Mouse (Mus musculus) urinary bladder, postnatal 4 days (tissue): ENCODE data around the gene AI593442.

ENCODE experiments used
- DNase-seq, 2 experiments: peaks; one replicate each; pipeline ENCODE4 v3.0.0; 2021 to 2022; ENCODE audit warnings: low spot score in 2 of 2

Gene AI593442

DNA sequence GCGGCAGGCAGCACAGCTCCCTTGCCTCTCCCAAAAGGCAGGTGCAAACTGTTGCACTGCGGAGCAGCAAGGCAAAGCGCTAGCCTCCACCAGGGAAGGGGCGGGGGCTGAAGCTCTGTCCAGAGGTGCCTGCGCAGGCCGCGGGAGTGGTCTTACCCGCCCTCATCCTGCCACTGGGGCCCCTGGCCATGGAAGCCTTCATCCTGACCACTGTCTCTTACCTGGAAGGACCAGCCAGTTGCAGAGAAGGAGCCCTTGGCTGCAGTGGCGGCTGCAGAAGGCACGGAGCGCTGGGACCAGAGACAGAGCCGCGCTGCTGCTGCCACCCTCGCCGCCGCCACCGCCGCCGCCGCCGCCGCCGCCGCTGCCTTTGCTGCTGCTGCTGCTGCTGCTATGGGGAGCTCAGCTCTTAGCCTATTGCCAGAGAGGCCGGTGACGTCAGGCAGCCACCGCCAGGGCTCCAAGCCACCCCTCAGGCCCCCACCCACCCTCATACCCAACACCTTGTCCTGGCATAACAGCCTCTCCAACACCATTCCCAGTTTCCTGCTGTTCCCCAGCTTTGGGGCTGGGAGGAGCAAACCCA is at the start of gene AI593442:
TSS of gene AI593442 (minus strand) at position 419 of the 586 bp plus-strand sequence.
- DNase-seq: no peak

DNA sequence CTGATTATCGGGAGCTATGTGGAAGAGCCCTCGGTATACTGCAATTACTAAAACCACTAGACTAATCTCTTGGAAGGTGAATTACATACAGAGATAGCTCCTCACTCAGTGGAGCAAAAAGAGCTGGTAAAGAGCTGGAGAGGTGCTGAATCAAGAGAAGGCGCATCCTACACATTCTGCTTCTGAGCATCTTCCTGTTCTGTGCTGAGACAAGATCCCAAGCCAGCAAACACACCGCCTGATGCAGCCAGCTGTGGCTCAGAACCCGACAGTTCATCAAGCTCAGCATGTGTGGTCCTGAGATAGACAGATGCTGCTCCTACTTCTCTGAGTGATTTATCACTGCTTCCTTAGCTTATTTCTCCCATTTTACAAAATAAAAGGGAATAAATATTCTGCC is 49.2 kb upstream of the AI593442 start:
- no peak for DNase-seq

DNA sequence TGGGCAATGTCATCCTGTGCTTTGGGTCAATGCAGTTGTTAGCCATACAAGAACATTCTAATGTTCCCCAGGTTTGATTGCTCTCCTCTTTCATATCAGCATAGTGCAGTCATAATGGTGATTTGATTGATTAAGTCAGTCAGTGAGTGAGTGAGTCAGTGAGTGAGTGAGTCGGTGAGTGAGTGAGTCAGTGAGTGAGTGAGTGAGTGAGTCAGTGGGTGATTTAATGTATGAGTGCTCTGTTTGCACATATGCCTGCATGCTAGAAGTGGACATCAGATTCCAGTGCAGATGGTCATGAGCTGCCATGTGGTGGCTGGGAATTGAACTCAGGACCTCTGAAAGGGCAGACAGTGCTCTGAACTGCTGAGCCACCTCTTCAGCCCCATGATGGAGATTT is 43.0 kb upstream of the AI593442 start:
- DNase-seq: no peak

DNA sequence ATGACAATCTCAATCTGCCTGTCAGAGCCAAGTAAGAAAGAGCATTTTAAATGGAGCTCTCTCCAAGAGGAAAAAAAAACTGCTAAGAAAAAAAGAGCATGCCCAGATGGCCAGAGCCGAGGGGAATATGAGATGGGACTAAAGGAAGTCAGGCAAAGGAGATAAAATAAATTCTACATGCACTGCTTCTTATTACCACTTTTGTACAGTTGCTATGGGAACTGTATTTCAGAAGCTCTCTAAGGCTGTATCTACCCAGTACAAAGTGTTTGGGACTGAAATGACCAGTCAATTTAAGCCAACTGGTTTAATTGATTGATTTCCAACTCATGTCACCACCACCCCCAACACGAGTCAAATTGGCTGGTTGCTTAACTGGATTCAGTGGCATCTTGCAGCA is 40.0 kb upstream of the AI593442 start:
- no peak for DNase-seq

DNA sequence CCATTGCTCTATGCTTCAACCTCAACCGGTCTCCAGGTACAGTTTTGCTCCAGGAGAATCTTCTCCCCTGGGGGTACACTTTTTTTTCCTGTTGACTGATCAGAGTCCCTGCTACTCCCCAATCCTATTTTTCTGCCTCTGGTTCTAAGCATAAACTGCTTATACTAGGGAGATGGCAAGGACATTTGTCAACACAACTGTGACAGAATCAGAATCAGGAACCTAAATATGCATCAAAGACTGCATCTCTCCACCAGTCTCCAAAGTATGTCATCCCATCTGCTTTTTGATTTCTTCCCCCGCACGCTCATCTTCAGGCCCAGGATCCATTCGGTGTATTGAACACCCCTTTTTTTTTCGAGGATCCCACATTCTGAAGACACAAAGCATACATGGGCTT is 456 bp upstream of the AI593442 start:
- DNase-seq: no peak

DNA sequence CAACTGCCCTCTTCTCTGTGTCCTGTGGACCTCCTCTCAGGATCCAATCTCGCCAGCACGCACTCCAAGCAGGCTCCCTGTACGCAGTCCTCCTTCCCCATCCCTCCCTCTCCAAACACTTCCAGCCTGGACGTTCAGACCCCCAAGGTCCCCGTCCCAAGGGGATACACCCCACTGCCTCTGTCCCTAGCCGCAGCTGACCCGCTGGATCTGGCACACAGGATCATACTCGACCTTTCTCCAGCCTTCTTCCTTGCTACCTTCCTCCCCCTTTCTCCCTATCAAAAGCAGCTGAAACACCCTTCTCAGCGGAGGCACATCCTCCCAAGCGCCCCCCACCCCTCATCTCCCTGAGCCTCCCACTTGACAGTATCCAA is 753 bp downstream of the AI593442 start:
- DNase-seq: no peak

DNA sequence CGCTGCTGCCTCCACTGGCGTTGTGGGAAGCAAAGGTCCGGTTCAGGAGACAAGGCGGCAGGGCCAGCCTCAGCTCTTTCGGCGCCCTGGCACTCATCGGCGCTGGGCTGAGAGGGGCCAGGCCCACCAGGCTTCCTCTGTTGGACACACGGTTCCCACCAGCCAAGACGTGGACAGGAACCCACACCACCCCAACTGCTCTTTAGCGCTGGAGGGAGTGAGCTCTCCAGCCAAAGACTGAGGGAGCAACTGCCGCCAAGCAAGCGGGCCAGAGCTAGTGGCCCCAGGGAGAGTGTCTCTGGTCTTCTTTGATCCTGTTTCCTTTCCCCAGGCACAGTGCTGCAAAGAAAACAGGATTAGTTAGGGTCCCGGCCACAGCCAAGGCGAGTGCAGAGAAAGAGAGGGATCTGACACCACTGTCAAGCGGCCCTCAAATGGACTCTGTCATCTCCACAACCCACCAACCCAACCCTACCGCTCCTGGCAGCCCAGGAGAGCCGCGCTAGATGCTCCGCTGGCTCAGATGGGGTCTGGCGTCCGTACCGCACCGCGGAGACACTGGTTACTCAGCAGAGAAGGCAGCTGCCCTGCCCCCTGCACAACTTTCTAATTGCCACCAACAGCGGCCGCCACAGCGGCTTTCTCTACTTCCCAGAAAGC is 1.3 kb downstream of the AI593442 start:
- no peak for DNase-seq

DNA sequence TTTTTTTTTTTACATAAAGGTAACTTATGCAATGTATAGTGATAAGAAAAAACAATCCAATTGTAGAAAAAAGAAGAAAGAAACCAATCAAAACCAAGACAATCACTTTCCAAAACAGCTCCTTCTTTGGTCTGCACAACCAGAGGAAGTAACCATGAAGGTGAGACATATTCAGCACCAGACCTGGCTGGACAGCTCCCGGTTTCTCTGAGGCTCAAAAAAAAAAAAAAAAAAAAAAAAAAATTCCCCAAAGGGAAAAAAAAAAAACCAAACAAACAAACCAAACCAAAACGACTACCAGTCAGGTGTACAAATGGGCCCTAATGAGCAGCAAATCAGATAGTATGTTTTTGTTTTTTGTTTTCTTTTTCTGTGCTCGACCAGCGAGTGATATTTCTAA is 3.0 kb downstream of the AI593442 start:
- peak in 1 of 2 experiments; percentile 60 for DNase-seq

DNA sequence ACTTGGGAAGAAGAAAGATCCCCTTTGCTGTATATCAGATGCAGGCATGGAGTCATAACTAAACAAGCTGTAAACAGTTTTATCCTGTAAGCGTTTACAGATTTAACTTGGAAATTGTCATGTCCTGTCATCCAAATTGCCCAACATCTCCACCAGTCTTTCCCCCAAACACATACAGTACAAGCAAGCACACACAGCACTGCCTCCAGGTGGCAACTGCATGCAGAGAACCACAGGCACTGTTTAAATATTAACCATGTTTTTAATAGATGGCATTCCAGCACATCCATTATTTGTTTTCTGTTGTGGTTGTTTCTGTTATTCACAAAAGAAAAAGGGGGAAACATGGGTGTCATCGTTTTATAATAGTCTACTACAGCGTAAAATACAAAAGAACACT is 3.6 kb downstream of the AI593442 start:
- DNase-seq: no peak

DNA sequence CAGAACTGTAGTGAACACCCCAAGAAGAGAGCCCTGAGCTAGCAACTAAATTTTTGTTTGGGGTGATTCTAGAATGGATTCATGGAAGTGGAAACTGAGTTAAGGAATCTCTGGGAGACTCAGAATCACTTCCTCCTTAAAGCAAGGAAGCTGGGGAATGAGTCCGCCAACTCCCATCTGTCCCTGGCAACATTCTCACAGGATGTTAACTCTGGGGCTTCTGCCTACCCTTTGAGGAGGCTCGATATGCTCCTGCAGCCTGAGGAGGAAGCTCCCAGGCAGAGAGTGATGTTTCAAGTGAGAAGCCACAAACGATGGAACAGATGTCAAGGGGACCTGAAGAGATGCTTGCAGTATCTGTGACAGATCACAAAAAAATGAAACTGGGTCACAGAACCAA is 18.2 kb downstream of the AI593442 start:
- no peak for DNase-seq

DNA sequence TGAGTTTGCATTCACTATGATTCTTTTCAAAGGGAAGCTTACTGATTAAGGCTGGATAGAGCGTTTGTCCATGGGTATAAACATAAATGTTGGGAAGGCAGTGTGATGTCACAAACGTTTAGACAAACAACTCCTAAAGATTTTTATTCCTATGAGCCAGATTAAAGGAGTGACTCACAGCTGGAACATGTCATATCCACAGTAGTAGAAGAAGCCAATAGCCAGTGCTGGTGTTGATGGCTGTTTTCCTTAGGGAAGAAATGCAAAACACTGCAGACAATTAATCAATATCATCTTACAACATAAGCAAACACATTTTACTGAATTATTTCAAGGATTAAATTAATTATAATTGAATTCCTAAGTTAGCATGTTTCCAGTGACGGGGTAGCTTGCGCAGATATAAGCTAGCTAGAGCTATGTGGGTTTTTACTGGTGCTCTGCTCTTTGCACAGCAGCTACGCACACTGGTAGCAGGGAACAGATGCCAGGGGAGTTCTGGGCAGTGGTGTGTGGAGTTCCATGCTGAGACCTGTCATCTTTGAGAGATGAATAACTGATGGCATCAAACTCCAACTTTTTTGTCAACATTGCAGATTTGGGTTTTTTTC is 29.1 kb downstream of the AI593442 start:
- no peak for DNase-seq

DNA sequence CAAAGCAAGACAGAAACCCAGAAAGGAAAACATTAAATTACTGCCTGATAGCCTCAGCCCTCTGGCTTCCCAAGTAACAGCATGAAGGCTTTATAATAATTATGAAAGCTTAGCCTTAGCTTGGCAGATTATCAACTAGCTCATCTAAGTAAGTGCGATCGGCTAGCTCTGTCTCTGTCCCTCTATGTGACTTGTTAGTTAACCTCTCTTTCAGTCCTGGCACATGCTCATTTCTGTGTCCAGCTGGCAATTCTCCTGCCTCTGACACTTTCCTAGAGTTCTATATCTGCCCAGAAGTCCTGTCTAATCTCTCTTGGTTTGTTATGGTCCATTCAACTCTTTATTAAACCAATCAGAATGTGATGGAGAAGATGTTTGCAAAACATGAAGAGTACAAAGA is 34.3 kb downstream of the AI593442 start:
- DNase-seq: no peak

DNA sequence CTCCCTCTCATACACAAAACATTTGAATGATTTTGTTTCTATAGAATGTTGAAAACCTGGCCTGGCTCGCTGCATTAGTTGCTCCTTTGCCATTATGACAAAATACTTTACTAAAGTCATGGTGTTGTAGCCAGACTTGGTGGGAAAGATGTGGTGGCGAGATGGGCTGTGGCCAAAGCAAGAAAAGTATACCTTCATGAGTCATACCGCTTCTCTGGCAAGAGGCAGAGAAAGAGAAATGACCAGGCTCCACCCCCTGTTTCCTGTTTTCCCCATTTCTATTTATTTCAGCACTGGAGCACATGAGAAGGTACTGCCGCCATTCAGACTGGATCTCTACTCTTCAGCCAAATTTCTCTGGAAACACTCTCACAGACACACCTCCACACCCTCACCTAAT is 35.0 kb downstream of the AI593442 start:
- no peak for DNase-seq

DNA sequence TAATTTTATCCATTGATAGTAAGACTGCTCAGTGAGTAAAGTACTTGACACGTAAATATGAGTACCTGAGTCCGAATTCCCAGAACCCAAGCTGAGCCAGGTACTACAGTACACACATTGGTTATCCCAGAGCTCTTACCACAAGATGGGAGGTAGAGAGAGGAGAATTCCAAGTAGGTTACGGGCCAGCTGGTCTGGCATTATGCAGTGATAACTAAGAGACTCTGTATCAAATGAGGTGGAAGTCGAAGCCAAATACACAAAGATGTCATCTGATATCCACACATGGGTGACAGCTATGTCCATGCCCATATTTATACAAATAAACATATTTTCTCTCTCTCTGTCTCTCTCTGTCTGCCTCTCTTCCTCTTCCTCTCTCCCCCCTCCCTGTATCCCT is 35.4 kb downstream of the AI593442 start:
- no peak for DNase-seq

DNA sequence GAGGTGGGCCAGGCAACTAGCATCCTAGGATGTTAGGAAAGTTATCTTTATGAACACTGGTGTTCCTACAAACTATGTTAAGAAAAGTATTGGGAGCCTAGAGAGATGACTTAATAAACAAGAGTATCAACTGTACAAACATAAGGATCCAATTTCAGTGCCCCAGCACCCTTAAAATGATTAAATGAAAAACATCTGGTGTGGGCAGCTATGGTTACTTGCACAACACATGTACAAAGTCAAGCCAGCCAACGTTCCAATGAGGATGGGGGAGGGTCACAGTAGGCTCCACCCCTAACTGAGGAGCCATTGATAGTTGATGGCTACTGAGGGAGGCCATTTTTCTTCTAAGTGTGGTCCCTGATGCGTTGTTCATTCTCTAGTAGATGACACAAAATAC is 43.6 kb downstream of the AI593442 start:
- no peak for DNase-seq

DNA sequence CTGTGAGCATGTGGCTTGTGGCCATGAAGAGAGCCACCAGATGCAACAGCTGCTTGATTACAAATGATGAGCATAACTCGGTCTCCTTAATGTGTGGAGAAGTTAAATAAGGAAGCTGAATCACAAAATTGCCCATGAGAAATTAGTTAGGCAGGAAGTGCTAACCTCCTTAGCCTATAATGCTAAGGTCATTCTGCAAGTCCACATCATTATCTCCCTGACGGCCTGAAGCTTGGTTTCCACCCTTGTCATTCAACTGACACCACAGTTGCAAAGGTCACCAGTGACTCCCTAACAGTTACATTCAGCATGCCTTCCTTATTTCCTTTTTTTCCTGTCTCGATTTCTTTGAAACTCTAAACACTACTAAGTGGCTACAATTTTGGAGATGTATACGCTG is 55.7 kb downstream of the AI593442 start:
- no peak for DNase-seq
